Mouse (Mus musculus) MEL (cell line): ENCODE measurements around the gene Rnf123. TPM values are rescaled to one million over a fixed set of nuclear protein-coding genes. Genes with fewer than 3 reads are reported as not detected.

Source experiments
- DNase-seq: peaks from one replicate; pipeline ENCODE4 v3.0.0; 2011; ENCODE audit warnings: low read depth, low spot score
- H3K27ac ChIP-seq: 2 replicates; pipeline ENCODE4 v1.5.1; 2012; ENCODE audit warnings: low read depth, mild to moderate bottlenecking, control low read depth, low read length, moderate library complexity; ENCODE audit not compliant: control insufficient read depth
- H3K27me3 ChIP-seq, 2 experiments: fragments of 150-350 bp in 1 of 2; sonication (generic) in 1 of 2; 2 replicates each; pipeline ENCODE4 v1.6.1; 2012; ENCODE audit warnings: low read length in 2 of 2, mild to moderate bottlenecking in 2 of 2, improper control_type of control experiment in 1 of 2, moderate library complexity in 1 of 2; ENCODE audit not compliant: insufficient read depth in 2 of 2, control insufficient read depth in 1 of 2
- H3K36me3 ChIP-seq, 2 experiments: 2 replicates each; pipeline ENCODE4 v1.6.1; 2012 to 2014; ENCODE audit warnings: low read length in 2 of 2, improper control_type of control experiment in 1 of 2, inconsistent platforms in 1 of 2, mild to moderate bottlenecking in 1 of 2; ENCODE audit not compliant: insufficient read depth in 2 of 2, control insufficient read depth in 1 of 2
- H3K4me1 ChIP-seq, 2 experiments: fragments of 150-350 bp in 1 of 2; sonication (generic) in 1 of 2; 2 replicates each; pipeline ENCODE4 v1.6.1; 2012; ENCODE audit warnings: low read length in 2 of 2, improper control_type of control experiment in 1 of 2, mild to moderate bottlenecking in 1 of 2; ENCODE audit not compliant: insufficient read depth in 2 of 2, control insufficient read depth in 1 of 2
- H3K4me3 ChIP-seq, 2 experiments: fragments of 150-350 bp in 1 of 2; sonication (generic) in 1 of 2; 2 replicates each; pipeline ENCODE4 v1.5.1; 2012; ENCODE audit warnings: low read depth in 2 of 2, low read length in 2 of 2, mild to moderate bottlenecking in 2 of 2, moderate library complexity in 2 of 2, control low read depth in 1 of 2, improper control_type of control experiment in 1 of 2; ENCODE audit not compliant: control insufficient read depth in 1 of 2, insufficient read depth in 1 of 2
- H3K79me2 ChIP-seq: 2 replicates; pipeline ENCODE4 v1.6.1; 2012; ENCODE audit warnings: mild to moderate bottlenecking, low read length, moderate library complexity; ENCODE audit not compliant: control insufficient read depth, poor library complexity, insufficient read depth
- H3K9ac ChIP-seq: 2 replicates; pipeline ENCODE4 v1.6.1; 2012; ENCODE audit warnings: low read depth, mild to moderate bottlenecking, control low read depth, low read length, moderate library complexity; ENCODE audit not compliant: control insufficient read depth, poor library complexity, severe bottlenecking
- H3K9me3 ChIP-seq: fragments of 150-350 bp; sonication (generic); replicated peaks from 2 replicates; pipeline ENCODE4 v1.6.1; 2012; ENCODE audit warnings: mild to moderate bottlenecking, low read length, improper control_type of control experiment, moderate library complexity; ENCODE audit not compliant: insufficient read depth
- BHLHE40 ChIP-seq: IDR thresholded peaks from 2 replicates; pipeline ENCODE4 v1.6.1; 2012; ENCODE audit warnings: low read depth, mild to moderate bottlenecking, inconsistent platforms, low read length, improper control_type of control experiment, borderline replicate concordance
- GATA1 ChIP-seq: IDR thresholded peaks from 2 replicates; pipeline ENCODE4 v1.6.1; 2011; ENCODE audit warnings: low read depth, low read length, improper control_type of control experiment
- HCFC1 ChIP-seq: IDR thresholded peaks from 2 replicates; pipeline ENCODE4 v1.6.1; 2012; ENCODE audit warnings: low read depth, mild to moderate bottlenecking, inconsistent platforms, low read length, improper control_type of control experiment, moderate library complexity
- KAT2A ChIP-seq: conservative IDR thresholded peaks from 2 replicates; pipeline ENCODE4 v1.6.1; 2012; ENCODE audit warnings: low read depth, low read length, improper control_type of control experiment, inconsistent platforms
- MAX ChIP-seq: IDR thresholded peaks from 2 replicates; pipeline ENCODE4 v1.6.1; 2011; ENCODE audit warnings: low read length, improper control_type of control experiment
- MAZ ChIP-seq: IDR thresholded peaks from 2 replicates; pipeline ENCODE4 v1.6.1; 2012; ENCODE audit warnings: low read depth, mild to moderate bottlenecking, inconsistent platforms, low read length, improper control_type of control experiment
- MEF2A ChIP-seq: IDR thresholded peaks from 2 replicates; pipeline ENCODE4 v1.6.1; 2014; ENCODE audit warnings: low read depth, mild to moderate bottlenecking, inconsistent platforms, low read length, improper control_type of control experiment; ENCODE audit not compliant: poor library complexity, insufficient replicate concordance, severe bottlenecking; ENCODE audit errors: extremely low read depth
- MYC ChIP-seq: IDR thresholded peaks from 2 replicates; pipeline ENCODE4 v1.6.1; 2011; ENCODE audit warnings: low read depth, mild to moderate bottlenecking, low read length, improper control_type of control experiment, moderate library complexity
- NELFE ChIP-seq: IDR thresholded peaks from 2 replicates; pipeline ENCODE4 v1.6.1; 2011; ENCODE audit warnings: low read depth, low read length, improper control_type of control experiment
- NRF1 ChIP-seq: IDR thresholded peaks from 2 replicates; pipeline ENCODE4 v1.6.1; 2014; ENCODE audit warnings: low read depth, mild to moderate bottlenecking, inconsistent platforms, low read length, improper control_type of control experiment, moderate library complexity; ENCODE audit not compliant: poor library complexity, insufficient read depth, severe bottlenecking
- POLR2AphosphoS2 ChIP-seq: IDR thresholded peaks from 2 replicates; pipeline ENCODE4 v1.6.1; 2011; ENCODE audit warnings: low read length, improper control_type of control experiment
- POLR2AphosphoS5 ChIP-seq: IDR thresholded peaks from 2 replicates; pipeline ENCODE4 v1.6.1; 2012; ENCODE audit warnings: low read depth, borderline replicate concordance, mild to moderate bottlenecking, inconsistent platforms, low read length, moderate library complexity, mixed read lengths
- RAD21 ChIP-seq: IDR thresholded peaks from 2 replicates; pipeline ENCODE4 v1.6.1; 2011; ENCODE audit warnings: mild to moderate bottlenecking, low read depth, low read length, improper control_type of control experiment
- RCOR1 ChIP-seq: IDR thresholded peaks from 2 replicates; pipeline ENCODE4 v1.6.1; 2012; ENCODE audit warnings: low read depth, mild to moderate bottlenecking, inconsistent platforms, low read length, improper control_type of control experiment
- TAL1 ChIP-seq: IDR thresholded peaks from 2 replicates; pipeline ENCODE4 v1.6.1; 2012; ENCODE audit warnings: mild to moderate bottlenecking, inconsistent platforms, low read length, moderate library complexity, mixed read lengths
- TCF12 ChIP-seq: IDR thresholded peaks from 2 replicates; pipeline ENCODE4 v1.6.1; 2014; ENCODE audit warnings: low read depth, mild to moderate bottlenecking, inconsistent platforms, low read length, improper control_type of control experiment, moderate library complexity
- UBTF ChIP-seq: IDR thresholded peaks from 2 replicates; pipeline ENCODE4 v1.6.1; 2012; ENCODE audit warnings: low read depth, mild to moderate bottlenecking, inconsistent platforms, low read length, improper control_type of control experiment, moderate library complexity, borderline replicate concordance; ENCODE audit not compliant: insufficient read depth
- USF2 ChIP-seq, 2 experiments: IDR thresholded peaks; 2 replicates each; pipeline ENCODE4 v1.6.1; 2011 to 2012; ENCODE audit warnings: improper control_type of control experiment in 2 of 2, low read length in 2 of 2, borderline replicate concordance in 1 of 2, inconsistent platforms in 1 of 2, low read depth in 1 of 2, mild to moderate bottlenecking in 1 of 2; ENCODE audit not compliant: insufficient read depth in 1 of 2
- ZC3H11A ChIP-seq: IDR thresholded peaks from 2 replicates; pipeline ENCODE4 v1.6.1; 2012; ENCODE audit warnings: low read depth, mild to moderate bottlenecking, inconsistent platforms, low read length, improper control_type of control experiment
- ZKSCAN1 ChIP-seq: IDR thresholded peaks from 2 replicates; pipeline ENCODE4 v1.6.1; 2012; ENCODE audit warnings: low read depth, mild to moderate bottlenecking, inconsistent platforms, low read length, improper control_type of control experiment, moderate library complexity
- ZMIZ1 ChIP-seq: IDR thresholded peaks from 2 replicates; pipeline ENCODE4 v1.6.1; 2012; ENCODE audit warnings: low read depth, mild to moderate bottlenecking, inconsistent platforms, low read length, improper control_type of control experiment, moderate library complexity
- polyA plus RNA-seq, 2 experiments: library from polyadenylated mRNA; stranded (reverse) in 1 of 2; unstranded in 1 of 2; fragments of >175 nt in 1 of 2; fragments of >200 nt in 1 of 2; gene quantifications; 2 replicates each; pipeline versions ENCODE4 v1.2.1 to v1.2.4; 2012; ENCODE audit warnings: low replicate concordance in 2 of 2, low read depth in 1 of 2; ENCODE audit not compliant: insufficient read length in 2 of 2, insufficient read depth in 1 of 2, missing spikeins in 1 of 2
- total RNA-seq: library from RNA; depleted of rRNA; stranded (reverse); fragments of 300-350 nt; gene quantifications from 2 replicates; pipeline ENCODE4 v1.2.3, GENCODE M21; 2012

Gene Rnf123
- total and polyA plus RNA-seq, 3 experiments, result 28.5 to 74.8 TPM; not detected in 1

- no peak for TF ChIP-seq NRF1
- TF ChIP-seq MEF2A, result no peak
- no peak for TF ChIP-seq NELFE
- no peak for TF ChIP-seq ZKSCAN1
- TF ChIP-seq MYC, result no peak
- peak; percentile 86 for TF ChIP-seq RAD21
- TF ChIP-seq UBTF, result no peak
- no peak for TF ChIP-seq USF2 (IDR thresholded peaks at IDR 0.05; ENCODE audit: borderline replicate concordance in 1 of 2, insufficient read depth in 1 of 2, low read depth in 1 of 2, low read length in 2 of 2)
- TF ChIP-seq RCOR1, result no peak
- peak; percentile 23; the same call in 1 of the 2 replicates for TF ChIP-seq POLR2AphosphoS5
- peak; percentile 49; the same call in 1 of the 2 replicates for TF ChIP-seq HCFC1
- no peak for TF ChIP-seq MAX
- no peak for TF ChIP-seq TCF12
- no peak for TF ChIP-seq TAL1
- no peak for TF ChIP-seq KAT2A
- peak; percentile 86 for TF ChIP-seq ZC3H11A
- peak; percentile 72; the same call in 1 of the 2 replicates for TF ChIP-seq POLR2AphosphoS2
- TF ChIP-seq MAZ, result no peak
- TF ChIP-seq GATA1, result no peak
- no peak for TF ChIP-seq BHLHE40
These were observed 30.1 kb downstream of the Rnf123 start, which contains the start of gene Amigo3 (continued) for GRCm38 (mm10) chr9:108052885-108053664.

GRCm38 (mm10) chr9:108052411-108052810 lies 30.7 kb downstream of the Rnf123 start:
- Histone ChIP-seq H3K79me2 (peaks cover 10% of the 10 kb centered on the region), H3K9ac (no peak overlapping the region), H3K36me3 (peaks cover 0 to 4% of the 10 kb centered on the region in 2 experiments; a peak in 2 of 4 replicates), H3K9me3 (no peaks in the 10 kb centered on the region), H3K27me3 (no peaks in the 10 kb centered on the region), H3K4me3 (no peak overlapping the region), H3K27ac (no peak overlapping the region), H3K4me1 (peaks cover 1 to 15% of the 10 kb centered on the region in 2 experiments)
- TF ChIP-seq ZMIZ1 (0 out of 2 replicates have a peak, but pooled peaks have one; percentile 14), HCFC1 (no peak), POLR2AphosphoS5 (no peak), POLR2AphosphoS2 (no peak; the same call in 1 of the 2 replicates)
- no peak for DNase-seq
